Mouse (Mus musculus) CH12.LX (cell line): ENCODE results near the gene Synpo2. TPM values are rescaled to one million over a fixed set of nuclear protein-coding genes. Genes with fewer than 3 reads are reported as not detected.
A peak's percentile ranks its signal among the peaks of the same experiment; 100 is the strongest.

Experiments
- DNase-seq: peaks from one replicate; pipeline ENCODE4 v3.0.0-alpha.2; 2013; ENCODE audit errors: extremely low read depth
- H3K27ac ChIP-seq: 2 replicates; pipeline ENCODE4 v1.5.1; 2012; ENCODE audit warnings: low read depth, mild to moderate bottlenecking, control low read depth, moderate library complexity; ENCODE audit not compliant: insufficient read depth
- H3K27me3 ChIP-seq: replicated peaks from 2 replicates; pipeline ENCODE3; 2012; ENCODE audit warnings: inconsistent platforms
- H3K36me3 ChIP-seq, 2 experiments: replicated peaks in 1 of 2; 2 replicates each; pipeline versions ENCODE3 to v1.6.1; 2012; ENCODE audit warnings: inconsistent platforms in 1 of 2, low read length in 1 of 2, mild to moderate bottlenecking in 1 of 2, mixed read lengths in 1 of 2, moderate library complexity in 1 of 2; ENCODE audit not compliant: control insufficient read depth in 1 of 2, insufficient read depth in 1 of 2
- H3K4me1 ChIP-seq, 2 experiments: 2 replicates each; pipeline ENCODE4 v1.6.1; 2012; ENCODE audit warnings: inconsistent platforms in 1 of 2, moderate library complexity in 1 of 2; ENCODE audit not compliant: insufficient read depth in 2 of 2, control insufficient read depth in 1 of 2
- H3K4me2 ChIP-seq: 2 replicates; pipeline ENCODE4 v1.6.1; 2012; ENCODE audit warnings: low read depth, mild to moderate bottlenecking, control low read depth; ENCODE audit not compliant: poor library complexity, insufficient read depth, severe bottlenecking
- H3K4me3 ChIP-seq, 3 experiments: fragments of 150-350 bp in 1 of 3; sonication (generic) in 1 of 3; replicated peaks in 1 of 3; 2 replicates each; pipeline versions ENCODE3 to v1.5.1; 2011 to 2012; ENCODE audit warnings: low read depth in 2 of 3, low read length in 2 of 3, mild to moderate bottlenecking in 2 of 3, moderate library complexity in 2 of 3, control low read depth in 1 of 3, improper control_type of control experiment in 1 of 3, inconsistent platforms in 1 of 3, mixed read lengths in 1 of 3; ENCODE audit not compliant: poor library complexity in 1 of 3
- H3K79me2 ChIP-seq: replicated peaks from 2 replicates; pipeline ENCODE4 v1.6.1; 2012; ENCODE audit warnings: mild to moderate bottlenecking, moderate library complexity; ENCODE audit not compliant: control insufficient read depth, poor library complexity, insufficient read depth, severe bottlenecking; ENCODE audit errors: extremely low read depth
- H3K9ac ChIP-seq: 2 replicates; pipeline ENCODE4 v1.6.1; 2012; ENCODE audit warnings: low read depth, mild to moderate bottlenecking, control low read depth, moderate library complexity; ENCODE audit not compliant: insufficient read depth
- H3K9me3 ChIP-seq: replicated peaks from 2 replicates; pipeline ENCODE3; 2012; ENCODE audit warnings: low read length, inconsistent platforms, mixed read lengths
- BHLHE40 ChIP-seq: IDR thresholded peaks from 2 replicates; pipeline ENCODE4 v1.6.1; 2011; ENCODE audit warnings: mild to moderate bottlenecking, low read depth, low read length, improper control_type of control experiment
- CHD2 ChIP-seq: IDR thresholded peaks from 2 replicates; pipeline ENCODE4 v1.6.1; 2011; ENCODE audit warnings: low read length, improper control_type of control experiment
- CTCF ChIP-seq, 2 experiments: IDR thresholded peaks in 1 of 2; conservative IDR thresholded peaks in 1 of 2; 2 replicates each; pipeline ENCODE4 v1.5.1; 2011 to 2012; ENCODE audit warnings: low read depth in 2 of 2, low read length in 2 of 2, improper control_type of control experiment in 1 of 2, inconsistent platforms in 1 of 2, mild to moderate bottlenecking in 1 of 2, moderate library complexity in 1 of 2
- ELF1 ChIP-seq: IDR thresholded peaks from 2 replicates; pipeline ENCODE4 v1.6.1; 2014; ENCODE audit warnings: low read depth, mild to moderate bottlenecking, inconsistent platforms, low read length, improper control_type of control experiment
- HCFC1 ChIP-seq: IDR thresholded peaks from 2 replicates; pipeline ENCODE4 v1.6.1; 2012; ENCODE audit warnings: low read depth, mild to moderate bottlenecking, inconsistent platforms, low read length, improper control_type of control experiment
- IRF4 ChIP-seq: IDR thresholded peaks from 2 replicates; pipeline ENCODE4 v1.6.1; 2014; ENCODE audit warnings: low read depth, mild to moderate bottlenecking, inconsistent platforms, low read length, improper control_type of control experiment
- JUN ChIP-seq: IDR thresholded peaks from 2 replicates; pipeline ENCODE4 v1.6.1; 2011; ENCODE audit warnings: low read depth, mild to moderate bottlenecking, low read length, improper control_type of control experiment, moderate library complexity; ENCODE audit not compliant: insufficient read depth
- KAT2A ChIP-seq: IDR thresholded peaks from 2 replicates; pipeline ENCODE4 v1.6.1; 2012; ENCODE audit warnings: low read length, improper control_type of control experiment, inconsistent platforms; ENCODE audit not compliant: insufficient replicate concordance
- MAX ChIP-seq: IDR thresholded peaks from 2 replicates; pipeline ENCODE4 v1.6.1; 2011; ENCODE audit warnings: low read length, improper control_type of control experiment
- MEF2A ChIP-seq: IDR thresholded peaks from 2 replicates; pipeline ENCODE4 v1.6.1; 2014; ENCODE audit warnings: low read depth, mild to moderate bottlenecking, inconsistent platforms, low read length, improper control_type of control experiment, borderline replicate concordance
- MYC ChIP-seq: IDR thresholded peaks from 2 replicates; pipeline ENCODE4 v1.6.1; 2011; ENCODE audit warnings: low read depth, mild to moderate bottlenecking, improper control_type of control experiment, low read length
- NELFE ChIP-seq: IDR thresholded peaks from 2 replicates; pipeline ENCODE4 v1.6.1; 2011; ENCODE audit warnings: low read depth, low read length, improper control_type of control experiment
- PAX5 ChIP-seq: IDR thresholded peaks from 2 replicates; pipeline ENCODE4 v1.6.1; 2012; ENCODE audit warnings: low read length, inconsistent platforms, mixed read lengths
- POLR2A ChIP-seq: IDR thresholded peaks from 2 replicates; pipeline ENCODE4 v1.6.1; 2011; ENCODE audit warnings: low read depth, mild to moderate bottlenecking, improper control_type of control experiment, low read length
- RAD21 ChIP-seq: IDR thresholded peaks from 2 replicates; pipeline ENCODE4 v1.6.1; 2011; ENCODE audit warnings: low read depth, mild to moderate bottlenecking, low read length, improper control_type of control experiment, moderate library complexity
- RCOR1 ChIP-seq: conservative IDR thresholded peaks from 2 replicates; pipeline ENCODE4 v1.6.1; 2012; ENCODE audit warnings: low read depth, mild to moderate bottlenecking, inconsistent platforms, low read length, improper control_type of control experiment
- SIN3A ChIP-seq: IDR thresholded peaks from 2 replicates; pipeline ENCODE4 v1.6.1; 2012; ENCODE audit warnings: low read length, improper control_type of control experiment, inconsistent platforms
- SMC3 ChIP-seq: IDR thresholded peaks from 2 replicates; pipeline ENCODE4 v1.6.1; 2011; ENCODE audit warnings: low read depth, low read length, improper control_type of control experiment
- TBP ChIP-seq: conservative IDR thresholded peaks from 2 replicates; pipeline ENCODE4 v1.6.1; 2011; ENCODE audit warnings: low read depth, low read length, improper control_type of control experiment
- UBTF ChIP-seq: IDR thresholded peaks from 2 replicates; pipeline ENCODE4 v1.6.1; 2012; ENCODE audit warnings: low read depth, mild to moderate bottlenecking, inconsistent platforms, low read length, improper control_type of control experiment, moderate library complexity
- USF1 ChIP-seq: IDR thresholded peaks from 2 replicates; pipeline ENCODE4 v1.6.1; 2014; ENCODE audit warnings: low read depth, mild to moderate bottlenecking, inconsistent platforms, low read length, improper control_type of control experiment
- USF2 ChIP-seq: conservative IDR thresholded peaks from 2 replicates; pipeline ENCODE4 v1.6.1; 2011; ENCODE audit warnings: low read depth, low read length, improper control_type of control experiment
- ZC3H11A ChIP-seq: IDR thresholded peaks from 2 replicates; pipeline ENCODE4 v1.6.1; 2012; ENCODE audit warnings: low read depth, mild to moderate bottlenecking, inconsistent platforms, low read length, improper control_type of control experiment
- ZKSCAN1 ChIP-seq: IDR thresholded peaks from 2 replicates; pipeline ENCODE4 v1.6.1; 2012; ENCODE audit warnings: low read depth, inconsistent platforms, low read length, improper control_type of control experiment, borderline replicate concordance
- ZMIZ1 ChIP-seq: IDR thresholded peaks from 2 replicates; pipeline ENCODE4 v1.6.1; 2012; ENCODE audit warnings: low read depth, mild to moderate bottlenecking, inconsistent platforms, low read length, improper control_type of control experiment
- dilution Hi-C: fragments of 300-500 bp; cut with MboI; formaldehyde crosslinking; loops from 2 replicates; pipeline ENCODE4 v1.14.3; 2020; ENCODE audit warnings: low sequenced_read_pairs; ENCODE audit not compliant: extremely low pct_unique_long_range_greater_than_20kb, extremely low pct_ligation_motif_present
- in situ Hi-C: fragments of 300-500 bp; cut with MboI; formaldehyde crosslinking; loops from 3 replicates; pipeline ENCODE4 v1.14.3; 2019; ENCODE audit warnings: low sequenced_read_pairs, low pct_ligation_motif_present, low pct_unique_long_range_greater_than_20kb, mixed read lengths
- polyA plus RNA-seq: library from polyadenylated mRNA; unstranded; fragments of >175 nt; gene quantifications from 2 replicates; pipeline ENCODE4 v1.2.1, GENCODE M21; 2012; ENCODE audit warnings: low read depth; ENCODE audit not compliant: insufficient read length
- total RNA-seq, 2 experiments: library from RNA; depleted of rRNA; stranded (reverse); fragments of 300-350 nt in 1 of 2; fragments of >200 nt in 1 of 2; gene quantifications; 2 replicates each; pipeline ENCODE4 v1.2.3; 2012 to 2014

Synpo2 gene
- total and polyA plus RNA-seq, 3 experiments = 0.13 to 1.1 (median 0.13) TPM

- TF ChIP-seq KAT2A (no peak), ZKSCAN1 (no peak), HCFC1 (no peak), ZMIZ1 (no peak), PAX5 (no peak), NELFE (no peak), ZC3H11A (no peak), MAX (no peak), CHD2 (no peak), BHLHE40 (no peak), JUN (no peak), TBP (no peak), ELF1 (no peak), RCOR1 (no peak), POLR2A (no peak)
- Histone ChIP-seq H3K27me3 (peaks cover 3% of the 10 kb centered on the region), H3K4me3 (no peak overlapping the region), H3K36me3 (no peaks in the 10 kb centered on the region), H3K79me2 (no peaks in the 10 kb centered on the region), H3K9me3 (no peaks in the 10 kb centered on the region), H3K4me2 (no peak overlapping the region), H3K4me1 (peaks cover 0 to 5% of the 10 kb centered on the region in 2 experiments; a peak in 1 of 4 replicates), H3K9ac (no peak overlapping the region), H3K27ac (no peak overlapping the region)
- DNase-seq = no peak
- in situ Hi-C loops (no loop called here), dilution Hi-C loops (no loop called here)
Observed at GRCm38 (mm10) chr3:123116903-123117302, 119.0 kb downstream of the Synpo2 start.

- Histone ChIP-seq H3K4me1 (peaks cover 0 to 5% of the 10 kb centered on the region in 2 experiments; a peak in 1 of 4 replicates), H3K9me3 (no peaks in the 10 kb centered on the region), H3K4me2 (0 out of 2 replicates have a peak overlapping the region, but pooled peaks have one; percentile 6), H3K27ac (no peak overlapping the region), H3K4me3 (no peak overlapping the region), H3K36me3 (no peaks in the 10 kb centered on the region), H3K27me3 (peaks cover 3% of the 10 kb centered on the region), H3K79me2 (no peaks in the 10 kb centered on the region), H3K9ac (no peak overlapping the region)
- dilution Hi-C loops = no loop called here
- DNase-seq = peak; percentile 42
- in situ Hi-C loops = no loop called here
- no peak for TF ChIP-seq USF2
- TF ChIP-seq USF1 = no peak
- TF ChIP-seq MYC = peak; percentile 87
- peak; percentile 76; the same call in 1 of the 2 replicates for TF ChIP-seq MAX
- peak; percentile 54 for TF ChIP-seq RAD21
- TF ChIP-seq RCOR1 = no peak
- TF ChIP-seq SIN3A = no peak
- TF ChIP-seq SMC3 = peak; percentile 63
- TF ChIP-seq TBP = no peak
- no peak for TF ChIP-seq UBTF
- peak in 1 of 2 experiments; percentile 76; a peak in 2 of 4 replicates for TF ChIP-seq CTCF (conservative IDR thresholded peaks at IDR 0.05 in 1 of 2, IDR thresholded peaks at IDR 0.05 in 1 of 2; ENCODE audit: low read depth in 2 of 2, low read length in 2 of 2)
- 0 out of 2 replicates have a peak, but pooled peaks have one; percentile 23 for TF ChIP-seq IRF4
- no peak for TF ChIP-seq MEF2A
Observed at GRCm38 (mm10) chr3:123115770-123116527, 120.0 kb downstream of the Synpo2 start.
